Mouse (Mus musculus) kidney, embryonic 14.5 days (tissue): ENCODE data around the gene Eef1a1. TPM values are rescaled to one million over a fixed set of nuclear protein-coding genes. Genes with fewer than 3 reads are reported as not detected.
"Not testable (repeated sequence)": the region's sequence is repeated elsewhere in the genome, so short reads cannot be mapped to it uniquely, and the experiment has no call there.

ENCODE experiments used
- ATAC-seq: fragments of 200-750 bp; cut with Nextera tagmentation; 2 replicates; pipeline ENCODE4 v1.8.0; 2017; ENCODE audit warnings: moderate number of reproducible peaks, mild to moderate bottlenecking, moderate TSS enrichment, moderate library complexity; ENCODE audit not compliant: low FRiP score, low TSS enrichment
- H3K27ac ChIP-seq: fragments of 300-500 bp; sonication (generic); 2 replicates; pipeline ENCODE4 v1.5.1; 2014; ENCODE audit warnings: low read depth, mild to moderate bottlenecking, low read length, moderate library complexity, mixed read lengths
- H3K27me3 ChIP-seq: fragments of 300-500 bp; sonication (generic); 2 replicates; pipeline ENCODE4 v1.6.1; 2014; ENCODE audit warnings: mild to moderate bottlenecking, low read length; ENCODE audit not compliant: control insufficient read depth, insufficient read depth
- H3K36me3 ChIP-seq: fragments of 300-500 bp; sonication (generic); 2 replicates; pipeline ENCODE4 v1.6.1; 2014; ENCODE audit warnings: low read length, mixed read lengths; ENCODE audit not compliant: control insufficient read depth, insufficient read depth
- H3K4me1 ChIP-seq: fragments of 300-500 bp; sonication (generic); 2 replicates; pipeline ENCODE4 v1.6.1; 2014; ENCODE audit warnings: low read length, mixed read lengths; ENCODE audit not compliant: control insufficient read depth, insufficient read depth
- H3K4me2 ChIP-seq: fragments of 300-500 bp; sonication (generic); replicated peaks from 2 replicates; pipeline ENCODE4 v1.6.1; 2014; ENCODE audit warnings: low read depth, mild to moderate bottlenecking, low read length
- H3K4me3 ChIP-seq: fragments of 300-500 bp; sonication (generic); 2 replicates; pipeline ENCODE4 v1.5.1; 2014; ENCODE audit warnings: mild to moderate bottlenecking, low read length
- H3K9ac ChIP-seq: fragments of 300-500 bp; sonication (generic); 2 replicates; pipeline ENCODE4 v1.6.1; 2014; ENCODE audit warnings: low read depth, mild to moderate bottlenecking, low read length, moderate library complexity
- H3K9me3 ChIP-seq: fragments of 300-500 bp; sonication (generic); 2 replicates; pipeline ENCODE4 v1.6.1; 2016; ENCODE audit warnings: low read length; ENCODE audit not compliant: control insufficient read depth
- WGBS: fragments of 180-500 bp; shearing (Covaris S2); extraction: QIAGEN DNeasy Blood & Tissue Kit; methylation state at CpG from one replicate; pipeline ENCODE4 v1.1.7; 2014; 5-methylcytosine and 5-hydroxymethylcytosine counted together
- polyA plus RNA-seq: library from polyadenylated mRNA; unstranded; fragments of >200 nt; fragmentation: Nextera tagmentation; extraction: Ambion mirVana; gene quantifications from 2 replicates; pipeline ENCODE4 v1.2.1, GENCODE M21; 2014

Gene Eef1a1
- polyA plus RNA-seq, 1 experiment from 2014 or later, result 6,193 TPM

DNA sequence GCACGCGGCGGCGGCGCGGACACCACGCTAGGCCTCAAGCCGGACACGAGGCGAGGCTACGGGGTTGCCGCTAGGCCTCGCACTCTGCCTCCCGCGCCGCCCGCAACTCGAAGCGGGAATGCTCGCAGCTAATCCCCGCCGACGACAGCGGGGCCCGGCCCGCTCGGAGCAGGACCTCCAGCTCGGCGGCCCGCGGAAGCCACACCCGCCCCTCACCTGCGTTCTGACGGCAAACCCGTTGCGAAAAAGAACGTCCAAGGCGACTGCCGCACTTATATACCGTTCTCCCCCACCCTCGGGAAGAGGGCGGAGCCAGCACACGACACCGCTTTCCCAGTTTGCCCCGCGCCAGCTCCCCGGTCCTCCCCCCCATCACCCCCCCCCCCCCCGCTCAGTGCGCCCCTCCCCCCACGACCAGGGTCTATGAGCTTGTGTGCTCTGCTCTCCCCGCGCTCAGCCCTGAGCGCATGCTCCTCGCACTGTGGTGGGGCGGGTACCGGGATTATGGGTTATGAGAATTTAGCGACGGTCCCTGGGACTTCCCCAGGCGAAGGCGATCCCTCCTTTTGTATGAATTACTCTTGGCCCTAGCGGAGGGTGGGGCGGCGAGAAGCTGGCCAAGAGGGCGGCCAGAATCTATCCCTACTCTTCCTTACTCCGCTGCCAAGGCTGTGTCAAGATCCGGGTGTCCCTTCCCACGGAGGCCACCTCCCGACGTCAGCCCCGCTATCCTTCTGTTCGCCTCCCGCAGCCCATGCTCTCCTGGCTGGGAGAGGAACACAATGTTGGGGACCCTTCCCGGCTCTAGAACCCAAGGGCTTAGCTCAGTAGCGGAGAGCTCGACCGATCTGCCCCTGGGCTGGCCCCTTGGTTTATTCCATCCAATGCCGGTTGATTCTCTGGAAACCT lies 7.3 kb downstream of the Eef1a1 start:
- Histone ChIP-seq H3K4me1 (peaks cover 7% of the 10 kb centered on the region), H3K4me3 (peak overlapping the region; percentile 95), H3K27ac (peak overlapping the region; percentile 98), H3K36me3 (peaks cover 33% of the 10 kb centered on the region), H3K27me3 (no peaks in the 10 kb centered on the region), H3K9ac (peak overlapping the region; percentile 100), H3K4me2 (peak overlapping the region; percentile 55), H3K9me3 (no peaks in the 10 kb centered on the region)
- under 1% methylated on average over 65 of the region's 77 CpGs for WGBS
- peak; percentile 99 for ATAC-seq

DNA sequence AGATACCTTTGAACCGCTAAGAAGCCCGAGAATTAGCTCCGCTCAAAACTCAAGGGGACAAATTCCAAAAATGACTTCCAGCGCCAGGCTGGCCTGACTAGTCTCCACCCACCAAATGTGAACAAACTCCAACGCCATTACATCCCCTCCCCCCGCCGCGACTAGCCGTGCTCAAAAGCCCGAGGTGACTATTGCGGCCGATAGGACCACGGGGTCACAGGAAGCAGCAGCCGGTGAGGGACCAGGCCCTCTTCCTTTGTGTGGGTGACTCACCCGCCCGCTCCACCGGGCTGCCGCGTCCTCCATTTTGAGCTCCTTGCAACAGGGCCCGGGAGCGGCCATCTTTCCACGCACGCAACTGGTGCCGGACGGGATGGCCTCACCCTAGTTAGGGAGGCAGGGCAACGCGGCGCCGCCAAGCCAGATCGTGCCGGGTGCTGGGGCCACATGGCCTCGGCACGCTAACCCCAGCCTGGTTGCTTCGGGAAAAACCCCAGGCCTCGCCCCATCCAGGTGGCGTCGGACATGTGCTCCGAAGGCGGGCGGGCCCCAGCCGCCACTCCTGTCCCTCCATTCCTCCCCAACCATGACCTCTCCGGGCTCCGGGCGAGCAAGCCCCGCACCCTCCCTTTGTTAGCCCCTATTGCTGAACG lies 8.1 kb downstream of the Eef1a1 start:
- peak; percentile 16 for ATAC-seq
- peak overlapping the region; percentile 55 for H3K4me2 ChIP-seq
- under 1% methylated on average over 44 of the region's 46 CpGs for WGBS
- H3K36me3 ChIP-seq, result peaks cover 36% of the 10 kb centered on the region
- peaks cover 7% of the 10 kb centered on the region for H3K4me1 ChIP-seq
- peak overlapping the region; percentile 100 for H3K9ac ChIP-seq
- H3K27me3 ChIP-seq, result no peaks in the 10 kb centered on the region
- peak overlapping the region; percentile 97 for H3K27ac ChIP-seq
- H3K4me3 ChIP-seq, result peak overlapping the region; percentile 95
- H3K9me3 ChIP-seq, result no peaks in the 10 kb centered on the region

GRCm38 (mm10) chr9:78480227-78480626 lies 8.7 kb downstream of the Eef1a1 start:
- peak overlapping the region; percentile 97 for H3K27ac ChIP-seq

DNA sequence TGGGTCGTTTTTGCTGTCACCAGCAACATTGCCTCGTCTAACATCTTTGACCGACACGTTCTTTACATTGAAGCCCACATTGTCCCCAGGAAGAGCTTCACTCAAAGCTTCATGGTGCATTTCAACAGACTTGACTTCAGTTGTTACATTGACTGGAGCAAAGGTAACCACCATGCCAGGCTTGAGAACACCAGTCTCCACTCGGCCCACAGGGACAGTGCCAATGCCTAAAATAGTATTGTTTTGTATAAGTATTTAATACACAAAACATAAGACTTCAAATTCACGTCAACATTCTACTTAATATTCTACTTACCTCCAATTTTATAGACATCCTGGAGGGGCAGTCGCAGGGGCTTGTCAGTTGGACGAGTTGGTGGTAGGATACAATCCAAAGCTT lies 9.6 kb downstream of the Eef1a1 start:
- ATAC-seq, H3K27ac ChIP-seq, H3K9me3 ChIP-seq, H3K4me1 ChIP-seq, H3K27me3 ChIP-seq: not testable (repeated sequence)
- Histone ChIP-seq H3K4me2 (peak overlapping the region; percentile 55), H3K36me3 (peaks cover 36% of the 10 kb centered on the region), H3K9ac (peak overlapping the region; percentile 100), H3K4me3 (peak overlapping the region; percentile 95)
- 33% methylated on average over 8 of the region's 8 CpGs for WGBS

More at GRCm38 (mm10) chr9:78480227-78480626, 8.7 kb downstream of the Eef1a1 start:
- peaks cover 36% of the 10 kb centered on the region for H3K36me3 ChIP-seq
- ATAC-seq, H3K27me3 ChIP-seq, H3K4me1 ChIP-seq, H3K9me3 ChIP-seq: not testable (repeated sequence)
- under 1% methylated on average over 13 of the region's 13 CpGs for WGBS
- peak overlapping the region; percentile 55 for H3K4me2 ChIP-seq
- H3K4me3 ChIP-seq, result peak overlapping the region; percentile 95
- peak overlapping the region; percentile 100 for H3K9ac ChIP-seq

GRCm38 (mm10) chr9:78478009-78478605 lies 10.8 kb downstream of the Eef1a1 start:
- H3K36me3 ChIP-seq, result peaks cover 45% of the 10 kb centered on the region
- not testable (repeated sequence) for H3K9me3 ChIP-seq, H3K27me3 ChIP-seq, H3K4me1 ChIP-seq, H3K27ac ChIP-seq, ATAC-seq, H3K4me2 ChIP-seq, H3K9ac ChIP-seq
- 57% methylated on average over 1 of the region's 1 CpGs for WGBS
- H3K4me3 ChIP-seq, result peak overlapping the region; percentile 6; the same call in 1 of the 2 replicates

DNA sequence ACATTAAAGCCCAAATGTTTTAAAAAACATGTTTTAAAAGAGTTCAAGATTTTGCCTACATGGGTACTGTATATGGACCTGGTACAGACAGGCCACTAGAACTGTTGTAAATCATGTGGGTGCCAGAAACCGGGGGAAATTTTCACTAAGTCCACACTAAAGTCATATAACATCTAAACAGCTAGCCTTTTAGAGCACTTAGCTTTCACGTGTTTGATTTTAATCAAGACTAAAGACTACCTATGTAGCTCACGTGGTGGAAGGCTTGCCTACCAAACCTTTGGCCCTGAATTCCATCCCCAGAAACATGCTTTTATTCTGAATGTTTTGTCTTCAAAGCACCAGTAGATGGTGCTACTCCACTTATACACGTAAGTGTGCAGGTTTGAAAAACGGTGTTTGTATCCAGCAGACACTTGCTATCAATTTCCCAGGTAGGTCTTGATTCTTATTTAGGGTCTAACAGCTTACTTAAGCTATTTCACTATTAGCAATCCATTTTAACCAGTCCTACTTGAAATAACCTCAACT lies 11.9 kb downstream of the Eef1a1 start:
- Histone ChIP-seq H3K9me3 (no peaks in the 10 kb centered on the region), H3K36me3 (peaks cover 49% of the 10 kb centered on the region), H3K9ac (no peak overlapping the region), H3K4me3 (no peak overlapping the region), H3K27ac (no peak overlapping the region), H3K4me2 (no peak overlapping the region), H3K4me1 (no peaks in the 10 kb centered on the region), H3K27me3 (no peaks in the 10 kb centered on the region)
- 3% methylated on average over 5 of the region's 5 CpGs for WGBS
- no peak for ATAC-seq

GRCm38 (mm10) chr9:78476531-78477020 lies 12.4 kb downstream of the Eef1a1 start:
- Histone ChIP-seq H3K9ac (no peak overlapping the region), H3K4me1 (no peaks in the 10 kb centered on the region), H3K4me3 (no peak overlapping the region), H3K36me3 (peaks cover 53% of the 10 kb centered on the region), H3K4me2 (no peak overlapping the region), H3K27ac (no peak overlapping the region), H3K27me3 (no peaks in the 10 kb centered on the region), H3K9me3 (no peaks in the 10 kb centered on the region)
- WGBS, result 8% methylated on average over 1 of the region's 1 CpGs
- ATAC-seq, result peak; percentile 17

GRCm38 (mm10) chr9:78475873-78476272 lies 13.1 kb downstream of the Eef1a1 start:
- H3K27ac ChIP-seq, result no peak overlapping the region
- H3K27me3 ChIP-seq, result no peaks in the 10 kb centered on the region
- H3K4me2 ChIP-seq, result no peak overlapping the region
- H3K36me3 ChIP-seq, result peaks cover 56% of the 10 kb centered on the region
- no peaks in the 10 kb centered on the region for H3K4me1 ChIP-seq
- WGBS, result 83% methylated on average over 4 of the region's 4 CpGs
- no peaks in the 10 kb centered on the region for H3K9me3 ChIP-seq
- ATAC-seq, result no peak
- no peak overlapping the region for H3K4me3 ChIP-seq
- no peak overlapping the region for H3K9ac ChIP-seq
